Mouse (Mus musculus): ENCODE data around the gene Gm8024. TPM values are rescaled to one million over a fixed set of nuclear protein-coding genes. Genes with fewer than 3 reads are reported as not detected.
"Not testable (repeated sequence)": the region's sequence is repeated elsewhere in the genome, so short reads cannot be mapped to it uniquely, and the experiment has no call there.

Gm8024 gene
- polyA plus RNA-seq (2015; fragmentation: Nextera tagmentation; extraction: Ambion mirVana) = not detected in 2 replicates

- not testable (repeated sequence) for H3K27ac ChIP-seq (replicated peaks)
Measured at GRCm38 (mm10) chr14:42524182-42524581, at the start of gene Gm8024. TSS of gene Gm8024 (minus strand) at chr14:42524282.

GRCm38 (mm10) chr14:42543170-42543701, 19.2 kb upstream of the Gm8024 start:
- H3K4me2 ChIP-seq (replicated peaks); H3K9me3 ChIP-seq; H3K4me3 ChIP-seq; H3K4me1 ChIP-seq; H3K36me3 ChIP-seq; H3K27ac ChIP-seq (replicated peaks); H3K27me3 ChIP-seq; H3K9ac ChIP-seq (replicated peaks): not testable (repeated sequence)
- peak; percentile 81 for ATAC-seq (replicated peaks)
- WGBS = 16% methylated on average over 25 of the region's 31 CpGs

More at GRCm38 (mm10) chr14:42524182-42524581, at the start of gene Gm8024:
- H3K36me3 ChIP-seq; H3K4me3 ChIP-seq; H3K4me1 ChIP-seq; ATAC-seq (replicated peaks); H3K9me3 ChIP-seq; H3K27me3 ChIP-seq; H3K4me2 ChIP-seq (replicated peaks); H3K9ac ChIP-seq (replicated peaks): not testable (repeated sequence)
- 96% methylated on average over 1 of the region's 3 CpGs for WGBS

- not testable (repeated sequence) for H3K4me2 ChIP-seq (replicated peaks); H3K4me3 ChIP-seq; H3K27me3 ChIP-seq; H3K9me3 ChIP-seq; H3K36me3 ChIP-seq; H3K9ac ChIP-seq (replicated peaks); H3K4me1 ChIP-seq; H3K27ac ChIP-seq (replicated peaks)
- peak; percentile 71 for ATAC-seq (replicated peaks)
- 27% methylated on average over 20 of the region's 29 CpGs for WGBS
Measured at GRCm38 (mm10) chr14:42542316-42543169, 18.5 kb upstream of the Gm8024 start.

- H3K9ac ChIP-seq (replicated peaks); ATAC-seq (replicated peaks): not testable (repeated sequence)
- WGBS = 92% methylated on average over 2 of the region's 3 CpGs
Measured at GRCm38 (mm10) chr14:42502249-42502648, 21.8 kb downstream of the Gm8024 start, which contains the start of gene Gm8020. TSS of gene Gm8020 (minus strand) at chr14:42502349.

More at GRCm38 (mm10) chr14:42502249-42502648, 21.8 kb downstream of the Gm8024 start, which contains the start of gene Gm8020:
- H3K9me3 ChIP-seq; H3K36me3 ChIP-seq; H3K27me3 ChIP-seq; H3K4me2 ChIP-seq (replicated peaks); H3K27ac ChIP-seq (replicated peaks); H3K4me3 ChIP-seq; H3K4me1 ChIP-seq: not testable (repeated sequence)

Other genes with a start within 250 kb of the Gm8024 start
- not detected in 2 replicates for gene Gm9611, start 226.9 kb downstream of the Gm8024 start, polyA plus RNA-seq (2015; fragmentation: Nextera tagmentation; extraction: Ambion mirVana)
- not detected in 2 replicates for gene Gm7995, start 214.1 kb downstream of the Gm8024 start, polyA plus RNA-seq (2015; fragmentation: Nextera tagmentation; extraction: Ambion mirVana)
- gene Gm8005, start 84.6 kb downstream of the Gm8024 start, polyA plus RNA-seq (2015; fragmentation: Nextera tagmentation; extraction: Ambion mirVana) = not detected in 2 replicates
- gene Gm8011, start 60.4 kb downstream of the Gm8024 start, polyA plus RNA-seq (2015; fragmentation: Nextera tagmentation; extraction: Ambion mirVana) = not detected in 2 replicates
- gene Gm8020, start 21.9 kb downstream of the Gm8024 start, polyA plus RNA-seq (2015; fragmentation: Nextera tagmentation; extraction: Ambion mirVana) = not detected in 2 replicates
- not detected in 2 replicates for gene Gm17124, start 75.6 kb upstream of the Gm8024 start, polyA plus RNA-seq (2015; fragmentation: Nextera tagmentation; extraction: Ambion mirVana)
- gene Gm3633, start 117.6 kb upstream of the Gm8024 start, polyA plus RNA-seq (2015; fragmentation: Nextera tagmentation; extraction: Ambion mirVana) = not detected in 2 replicates
- gene Gm10378, start 131.7 kb upstream of the Gm8024 start, polyA plus RNA-seq (2015; fragmentation: Nextera tagmentation; extraction: Ambion mirVana) = not detected in 2 replicates
- not detected in 2 replicates for gene Gm3015, start 244.5 kb upstream of the Gm8024 start, polyA plus RNA-seq (2015; fragmentation: Nextera tagmentation; extraction: Ambion mirVana)

Measured in forebrain, embryonic 15.5 days (tissue).